Mouse (Mus musculus): ENCODE data around the gene Mrc1.
"Not testable (repeated sequence)": the region's sequence is repeated elsewhere in the genome, so short reads cannot be mapped to it uniquely, and the experiment has no call there.

Gene Mrc1

DNA sequence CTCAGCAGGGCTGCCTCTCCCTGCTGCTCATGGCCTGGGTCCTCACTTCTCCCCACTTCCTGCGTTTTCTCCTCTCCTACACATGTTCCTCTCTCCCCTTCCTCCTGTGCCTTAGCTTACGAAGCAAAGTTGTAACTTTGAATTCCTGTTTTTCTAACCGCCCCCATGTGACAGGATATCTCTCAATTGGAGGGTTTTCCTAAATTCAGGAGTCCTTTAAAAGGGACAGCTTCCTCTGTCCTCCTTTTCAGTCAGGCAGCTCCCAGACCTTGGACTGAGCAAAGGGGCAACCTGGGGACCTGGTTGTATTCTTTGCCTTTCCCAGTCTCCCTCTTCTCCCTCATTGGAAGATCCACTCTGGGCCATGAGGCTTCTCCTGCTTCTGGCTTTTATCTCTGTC, at the start of gene Mrc1:
Gene Mrc1, plus strand, starts transcription at position 244 of the 400 bp plus-strand sequence.
- DNase-seq (ENCODE audit: low spot score in 2 of 2): no peak

DNA sequence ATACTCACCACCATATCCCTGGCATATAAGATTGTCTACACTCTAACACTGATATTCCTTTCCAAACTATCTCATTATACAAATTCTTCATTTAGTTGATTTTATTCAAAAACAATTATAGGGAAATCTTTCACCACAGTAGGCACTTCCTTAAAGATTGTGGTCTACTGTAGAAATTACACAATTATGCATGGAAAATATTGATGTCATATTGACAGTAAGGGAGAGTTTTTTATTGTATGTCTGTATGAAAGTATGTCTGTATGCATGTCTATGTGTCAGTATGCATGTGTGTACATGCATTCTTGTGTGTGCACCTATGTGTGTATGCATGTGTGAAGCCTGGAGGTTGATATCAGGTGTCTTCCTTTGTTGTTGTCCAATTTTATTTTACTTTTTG, 44.8 kb upstream of the Mrc1 start:
- no peak for DNase-seq (ENCODE audit: low spot score in 2 of 2)

DNA sequence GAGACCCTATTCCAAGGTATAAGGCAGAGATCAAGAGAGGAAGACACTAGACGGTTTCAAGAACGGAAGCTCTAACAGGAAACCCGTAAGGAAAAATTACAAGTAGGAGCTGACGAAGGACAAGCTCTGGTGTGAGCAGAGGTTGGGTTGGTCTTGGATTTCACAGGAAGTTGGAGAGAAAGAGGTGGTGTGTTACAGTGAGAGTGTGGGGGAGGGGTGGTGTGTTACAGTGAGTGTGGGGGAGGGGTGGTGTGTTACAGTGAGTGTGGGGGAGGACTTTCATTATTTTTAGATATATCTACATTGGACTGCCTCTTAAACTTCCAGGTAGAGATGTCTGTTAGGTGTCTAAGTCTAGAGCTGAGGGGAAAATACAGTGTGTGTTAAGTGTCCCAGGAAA, 38.5 kb upstream of the Mrc1 start:
- DNase-seq (ENCODE audit: low spot score in 2 of 2): no peak

DNA sequence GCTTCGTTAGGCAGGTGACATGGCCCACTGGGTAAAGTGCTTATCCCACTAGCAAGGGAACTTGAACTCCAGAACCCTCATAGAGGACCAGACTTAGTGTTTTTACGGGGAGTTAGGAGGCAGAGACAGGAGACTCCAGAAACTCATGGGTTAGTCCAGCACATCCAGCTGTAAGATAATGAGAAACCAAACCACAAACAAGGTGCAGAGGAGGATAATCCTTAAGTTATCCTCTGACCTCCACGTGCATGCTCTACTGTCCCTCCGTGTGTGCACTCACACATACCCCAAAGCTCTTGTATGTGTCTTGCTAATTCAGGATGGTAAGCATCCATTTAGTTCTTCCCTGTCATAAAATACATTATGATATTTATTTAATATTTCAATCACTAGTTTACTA, 37.6 kb upstream of the Mrc1 start:
- DNase-seq (ENCODE audit: low spot score in 2 of 2): no peak

DNA sequence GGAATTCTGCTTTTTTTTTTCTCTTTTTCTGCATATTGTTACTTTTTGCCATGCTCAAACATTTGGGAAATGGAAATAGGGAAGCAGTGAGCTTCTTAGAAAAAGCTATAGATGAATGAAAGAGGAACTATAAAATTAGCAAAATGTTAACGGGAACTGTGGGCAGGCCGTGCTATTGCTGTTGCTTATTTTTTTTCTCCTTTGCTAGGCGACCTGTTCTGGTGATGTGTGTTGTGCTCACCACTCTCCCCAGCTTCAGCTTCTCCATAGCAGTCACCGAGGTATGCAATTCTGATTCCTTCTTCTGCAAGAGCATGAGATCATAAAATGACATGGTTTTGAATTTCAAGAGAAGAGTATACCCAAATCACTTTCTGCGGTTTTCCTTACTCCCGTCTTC, 37.1 kb upstream of the Mrc1 start:
- DNase-seq (ENCODE audit: low spot score in 2 of 2): no peak

DNA sequence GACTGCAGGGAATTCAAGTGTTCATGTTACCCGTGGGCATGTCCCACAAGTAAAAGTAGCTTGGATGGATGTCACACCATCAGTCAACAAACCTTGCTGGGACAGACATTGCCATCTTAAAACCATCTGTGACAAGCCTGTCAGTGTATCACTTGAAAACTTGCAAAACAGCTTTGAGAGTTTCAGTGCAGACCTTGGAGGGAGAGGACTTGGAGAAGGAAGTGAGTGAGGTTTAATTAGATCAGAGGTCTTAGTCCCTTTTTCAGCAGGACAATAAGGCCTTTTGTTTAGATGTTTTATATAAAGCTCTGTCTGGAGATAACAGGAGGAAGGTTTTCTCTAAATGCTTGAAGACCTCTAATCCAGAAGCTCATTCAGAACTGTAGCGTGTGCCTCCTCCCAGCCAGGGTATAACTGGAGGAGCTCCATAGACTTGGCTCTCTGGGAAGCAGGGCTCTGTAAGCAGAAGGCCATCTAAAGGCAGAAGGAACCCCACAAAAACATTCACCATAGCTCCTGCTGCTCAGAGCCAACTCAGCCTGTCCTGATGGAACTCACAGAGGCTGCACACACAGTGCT, 30.8 kb upstream of the Mrc1 start:
- DNase-seq (ENCODE audit: low spot score in 2 of 2): not testable (repeated sequence)

DNA sequence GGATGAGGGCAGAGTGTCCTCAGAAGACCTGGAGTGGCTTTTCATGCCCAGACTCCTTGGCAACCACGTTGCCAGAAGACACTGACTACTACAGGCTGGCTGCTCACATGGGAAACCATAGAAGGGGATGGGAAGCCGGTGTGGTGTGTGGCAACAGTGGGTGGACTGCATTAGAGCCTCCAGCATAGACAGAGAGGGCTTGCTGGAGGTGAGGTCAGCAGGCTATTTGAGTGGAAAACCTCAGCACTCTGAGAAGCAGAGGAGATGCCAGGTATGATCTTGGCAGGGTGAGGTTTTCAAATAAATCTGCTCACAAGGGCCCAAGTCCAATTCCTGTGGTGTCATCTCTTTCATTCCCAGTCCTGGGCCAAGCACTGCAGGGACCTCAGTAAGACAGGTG, 29.6 kb upstream of the Mrc1 start:
- peak; percentile 21 to 48 for DNase-seq (ENCODE audit: low spot score in 2 of 2)

DNA sequence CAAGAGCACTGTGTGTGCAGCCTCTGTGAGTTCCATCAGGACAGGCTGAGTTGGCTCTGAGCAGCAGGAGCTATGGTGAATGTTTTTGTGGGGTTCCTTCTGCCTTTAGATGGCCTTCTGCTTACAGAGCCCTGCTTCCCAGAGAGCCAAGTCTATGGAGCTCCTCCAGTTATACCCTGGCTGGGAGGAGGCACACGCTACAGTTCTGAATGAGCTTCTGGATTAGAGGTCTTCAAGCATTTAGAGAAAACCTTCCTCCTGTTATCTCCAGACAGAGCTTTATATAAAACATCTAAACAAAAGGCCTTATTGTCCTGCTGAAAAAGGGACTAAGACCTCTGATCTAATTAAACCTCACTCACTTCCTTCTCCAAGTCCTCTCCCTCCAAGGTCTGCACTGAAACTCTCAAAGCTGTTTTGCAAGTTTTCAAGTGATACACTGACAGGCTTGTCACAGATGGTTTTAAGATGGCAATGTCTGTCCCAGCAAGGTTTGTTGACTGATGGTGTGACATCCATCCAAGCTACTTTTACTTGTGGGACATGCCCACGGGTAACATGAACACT, 28.2 kb upstream of the Mrc1 start:
- DNase-seq (ENCODE audit: low spot score in 2 of 2): not testable (repeated sequence)

DNA sequence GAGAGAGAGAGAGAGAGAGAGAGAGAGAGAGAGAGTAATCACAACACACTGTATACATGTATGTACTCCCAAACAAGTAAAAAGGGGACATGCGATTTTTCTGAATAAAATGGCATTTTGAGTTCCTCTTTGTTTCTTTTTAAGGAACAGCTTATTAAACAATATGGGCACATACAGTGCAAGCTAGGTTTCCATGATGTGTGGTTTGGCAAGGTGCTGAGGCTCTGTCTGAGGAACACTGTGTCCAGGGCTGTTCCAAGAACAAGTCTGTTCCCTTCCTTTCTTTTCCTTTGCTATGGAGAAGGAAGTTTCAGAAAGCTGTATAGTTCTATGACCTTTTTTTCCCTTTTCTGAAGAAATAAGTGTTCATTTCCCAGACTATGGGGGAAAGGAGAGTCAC, 24.9 kb upstream of the Mrc1 start:
- no peak for DNase-seq (ENCODE audit: low spot score in 2 of 2)

DNA sequence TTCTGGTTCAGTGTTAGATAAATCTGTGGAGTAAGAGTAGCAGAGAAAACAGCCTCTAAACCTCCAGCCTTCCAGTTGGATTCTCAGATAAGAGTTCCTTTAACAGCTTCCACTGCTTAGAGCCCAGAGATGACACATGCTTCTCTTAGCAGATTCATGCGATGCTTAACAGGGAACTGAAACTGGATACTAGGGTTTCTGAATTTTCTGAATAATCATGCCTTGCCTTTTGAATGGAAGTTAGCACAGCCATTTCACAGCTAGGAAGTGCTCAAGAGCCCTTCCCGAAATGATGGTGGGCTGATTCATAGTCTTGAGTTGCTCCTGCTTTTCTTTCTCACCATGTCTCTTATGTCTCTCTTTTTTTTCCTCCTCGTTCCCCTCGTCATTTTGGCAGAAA, 22.4 kb upstream of the Mrc1 start:
- no peak for DNase-seq (ENCODE audit: low spot score in 2 of 2)

DNA sequence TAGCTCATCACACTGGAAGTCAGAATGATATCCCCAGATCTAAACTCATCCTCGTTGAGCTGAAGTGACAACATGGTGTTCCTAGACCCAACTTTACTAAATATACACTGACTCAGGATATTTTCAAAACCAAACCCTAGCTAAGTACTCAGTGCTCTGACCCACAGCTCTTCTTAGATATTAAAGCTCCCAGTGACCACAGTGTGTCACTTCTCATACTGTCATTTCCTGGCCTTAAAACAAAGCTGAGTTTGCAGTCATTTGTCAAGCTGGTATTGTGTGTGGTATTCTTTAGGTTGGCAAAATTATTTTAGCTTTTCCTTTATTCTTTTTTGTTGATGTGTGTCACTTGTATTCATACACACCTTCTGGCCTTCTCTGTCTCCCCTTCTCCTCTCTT, 18.5 kb upstream of the Mrc1 start:
- no peak for DNase-seq (ENCODE audit: low spot score in 2 of 2)

DNA sequence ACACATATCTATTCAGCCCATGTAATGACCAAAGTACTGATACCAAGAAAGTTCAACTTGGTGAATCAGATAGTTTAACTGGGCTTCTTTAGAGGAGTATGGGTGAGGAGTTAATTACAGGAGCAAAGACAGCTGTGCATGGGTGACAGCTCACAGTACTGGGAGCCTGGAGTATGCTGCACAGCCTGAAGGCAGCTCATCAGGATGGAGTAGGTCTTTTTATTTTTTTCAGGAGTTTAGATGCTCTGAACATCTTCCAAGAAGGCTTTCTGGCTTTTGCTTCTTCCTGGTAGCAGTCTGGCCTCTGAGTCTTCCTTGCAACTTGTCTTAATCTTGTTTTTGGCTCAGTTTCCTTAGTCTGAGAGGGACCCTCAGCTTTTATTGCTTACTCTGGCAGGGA, 17.6 kb upstream of the Mrc1 start:
- DNase-seq (ENCODE audit: low spot score in 2 of 2): no peak

DNA sequence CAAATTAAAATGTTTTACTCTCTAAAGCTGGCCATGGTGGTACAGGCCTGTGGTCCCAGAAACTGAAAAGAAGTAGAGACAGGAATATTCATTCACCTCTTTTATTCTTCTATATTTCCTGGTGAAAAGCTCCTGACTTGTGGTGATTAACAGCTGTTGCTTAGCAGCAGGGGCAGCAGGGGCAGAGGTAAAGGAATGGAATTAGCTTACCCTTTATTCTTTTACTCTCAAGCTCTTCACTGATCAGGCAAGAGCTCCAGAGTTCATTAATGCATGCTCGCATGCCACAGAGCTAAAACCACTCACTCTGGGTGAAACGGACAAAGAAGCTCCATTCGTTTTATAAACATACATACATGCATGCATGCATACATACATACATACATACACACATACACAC, 14.4 kb upstream of the Mrc1 start:
- DNase-seq (ENCODE audit: low spot score in 2 of 2): no peak

DNA sequence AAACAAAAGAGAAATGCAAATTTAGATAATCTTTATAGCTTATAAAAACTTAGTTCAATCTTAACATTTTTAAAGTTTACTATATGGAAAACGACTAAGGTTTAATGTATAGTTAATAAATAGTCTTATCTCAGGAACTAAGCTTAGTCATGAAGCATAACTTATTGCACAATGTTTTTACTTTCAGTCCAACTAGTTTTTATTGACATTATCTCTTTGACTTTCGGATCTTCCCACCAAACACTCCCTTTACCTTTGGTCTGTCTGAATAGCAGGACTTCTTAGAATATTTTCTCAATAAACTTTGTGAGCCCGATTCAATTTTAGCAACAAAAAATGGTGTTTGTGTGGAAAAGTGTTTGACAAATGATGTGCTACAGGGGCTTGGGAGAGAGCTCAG, 12.5 kb upstream of the Mrc1 start:
- no peak for DNase-seq (ENCODE audit: low spot score in 2 of 2)

DNA sequence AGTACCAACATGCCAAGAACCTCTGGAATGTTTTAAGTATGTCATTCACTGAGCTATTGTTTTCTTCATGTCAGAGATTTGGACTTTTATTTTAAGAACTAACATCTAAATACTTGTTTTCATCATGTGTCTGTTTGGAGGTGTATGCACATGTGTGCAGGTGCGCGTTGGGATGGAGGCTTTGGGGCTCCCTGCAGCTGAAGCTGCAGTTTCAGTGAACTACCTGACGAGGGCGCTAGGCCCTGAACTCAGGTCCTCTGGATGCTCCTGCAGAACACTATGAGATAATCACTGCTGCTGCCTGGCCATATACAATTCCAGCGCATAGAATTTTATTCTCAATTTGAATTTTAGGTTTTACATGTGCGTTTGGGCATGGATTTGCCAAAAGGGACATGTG, 11.1 kb upstream of the Mrc1 start:
- DNase-seq (ENCODE audit: low spot score in 2 of 2): no peak

DNA sequence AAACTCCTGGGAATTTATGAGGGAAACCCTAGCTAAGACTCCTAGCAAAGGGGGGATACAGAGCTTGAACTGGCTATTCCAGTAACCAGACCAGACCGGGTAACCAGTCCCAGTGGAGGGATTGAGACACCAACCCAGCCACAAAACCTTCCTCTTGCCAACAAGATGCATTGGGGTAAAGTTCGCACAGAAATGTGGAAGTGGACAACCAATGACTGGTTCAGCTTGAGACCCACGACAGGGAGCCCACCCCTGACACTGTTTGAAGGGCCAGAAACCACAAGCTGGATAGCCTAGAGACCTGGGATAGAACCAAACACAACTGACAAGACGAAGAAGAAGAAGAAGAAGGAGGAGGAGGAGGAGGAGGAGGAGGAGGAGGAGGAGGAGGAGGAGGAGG, 4.8 kb upstream of the Mrc1 start:
- DNase-seq (ENCODE audit: low spot score in 2 of 2): no peak

DNA sequence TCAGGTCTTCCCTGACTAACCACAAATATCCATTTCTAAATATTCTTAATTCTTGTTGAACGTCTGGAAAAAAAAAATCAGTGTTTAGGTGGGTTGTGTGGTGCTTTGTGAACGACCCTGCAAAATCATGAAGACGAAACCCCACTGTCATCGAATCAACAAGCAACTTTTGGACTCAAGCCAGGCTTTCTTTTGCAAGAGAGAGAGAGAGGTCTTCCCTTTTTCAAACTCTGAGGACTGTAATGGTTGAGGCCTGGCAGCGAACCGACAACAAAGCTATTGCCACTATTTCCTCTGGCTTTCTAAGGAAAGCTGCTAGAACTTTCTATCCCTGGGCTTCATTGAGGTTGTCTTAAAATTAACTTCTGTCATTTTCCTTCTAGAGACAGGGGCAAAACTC, 697 bp upstream of the Mrc1 start:
- DNase-seq (ENCODE audit: low spot score in 2 of 2): no peak

DNA sequence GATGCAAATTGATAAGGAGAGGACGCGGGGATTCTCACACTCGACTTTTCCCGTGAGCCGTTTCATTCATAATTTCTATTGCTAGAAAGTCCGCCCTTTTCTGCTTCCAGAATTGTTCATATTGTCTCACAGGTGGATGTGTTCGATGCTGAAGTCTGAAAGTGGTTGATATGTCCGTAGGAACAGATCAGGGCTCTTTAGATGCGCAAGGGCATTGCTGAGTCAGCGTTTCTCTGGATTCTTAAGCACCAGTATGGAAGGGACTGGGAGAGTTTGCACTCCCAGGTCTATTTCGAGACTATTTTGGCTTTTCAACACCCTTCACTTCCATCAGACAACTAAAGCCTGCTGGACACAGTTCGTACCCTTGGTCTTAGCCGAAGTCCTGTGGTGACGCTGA, 787 bp downstream of the Mrc1 start:
- no peak for DNase-seq (ENCODE audit: low spot score in 2 of 2)

DNA sequence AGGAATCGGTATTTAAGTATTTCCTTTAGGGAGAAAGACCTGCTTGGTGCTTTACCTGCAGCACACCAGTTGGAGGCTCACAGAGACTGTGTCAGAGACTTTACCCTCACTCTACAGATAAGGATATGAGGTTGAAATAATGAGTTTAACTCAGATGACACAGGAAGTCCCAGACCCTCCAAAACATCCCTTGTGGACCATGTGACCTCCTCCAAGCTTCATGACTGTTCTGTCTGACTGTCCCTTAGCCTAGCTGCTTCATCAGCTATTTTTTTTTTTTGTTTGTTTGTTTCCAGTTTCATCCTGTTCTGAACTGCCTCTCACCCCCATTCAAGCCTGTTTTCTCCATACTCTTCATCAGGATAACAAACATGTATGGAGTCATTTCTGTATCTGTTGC, 3.7 kb downstream of the Mrc1 start:
- no peak for DNase-seq (ENCODE audit: low spot score in 2 of 2)

DNA sequence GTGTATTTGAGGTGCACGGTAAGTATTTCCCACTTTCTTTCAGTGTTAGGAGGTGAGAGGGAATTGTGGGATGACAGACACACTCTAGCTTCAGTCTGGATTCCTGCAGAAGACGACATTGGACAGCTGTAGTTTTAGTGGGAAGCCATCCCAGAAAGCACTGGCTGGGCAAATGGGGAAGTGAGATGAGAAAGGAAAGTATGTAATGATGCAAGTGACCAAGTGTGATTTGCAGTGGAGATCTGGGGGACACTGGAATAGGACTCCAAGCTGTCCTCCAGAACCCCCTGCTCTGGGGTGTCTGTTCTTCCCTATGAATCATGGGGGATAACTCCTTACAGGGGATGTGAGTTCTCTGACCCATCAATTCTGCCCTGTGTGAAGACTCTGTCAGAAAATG, 4.8 kb downstream of the Mrc1 start:
- no peak for DNase-seq (ENCODE audit: low spot score in 2 of 2)

DNA sequence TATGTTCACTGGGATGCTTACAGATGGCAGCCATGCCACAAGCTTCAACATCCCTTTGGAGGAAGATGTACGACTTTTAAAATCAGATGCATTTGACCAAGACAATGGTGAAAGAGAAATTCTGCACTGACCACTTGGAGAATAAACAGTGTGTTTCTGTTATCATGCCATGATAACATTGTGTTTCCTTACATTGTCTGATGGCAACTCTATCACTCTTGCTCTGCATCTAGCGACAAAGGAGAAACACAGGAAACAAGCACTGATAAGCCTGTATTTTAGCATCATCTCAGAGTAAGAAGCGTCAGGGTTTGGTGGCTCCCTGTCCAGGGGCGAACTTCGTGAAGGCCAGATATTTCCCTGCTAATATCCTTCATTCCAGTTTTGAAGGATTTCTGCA, 6.1 kb downstream of the Mrc1 start:
- DNase-seq (ENCODE audit: low spot score in 2 of 2): no peak

DNA sequence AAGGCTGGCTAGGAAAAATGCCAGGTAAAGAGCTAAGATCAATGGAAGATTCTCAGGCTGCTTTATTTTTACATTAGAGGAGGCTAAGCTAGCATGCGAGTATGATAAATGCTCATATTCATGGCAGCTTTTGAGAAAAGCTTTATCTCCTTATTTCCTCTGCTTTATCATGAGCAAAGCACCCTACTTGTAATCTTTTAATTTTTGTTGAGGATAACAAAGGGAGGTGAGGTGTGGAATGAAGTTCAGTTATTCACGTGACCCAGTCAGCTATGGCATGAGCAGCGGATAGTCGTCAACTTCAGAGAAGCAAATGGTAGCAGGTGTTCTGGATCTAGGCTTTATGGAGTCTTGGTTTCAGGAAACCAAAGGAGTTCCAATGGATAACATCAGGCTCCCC, 7.7 kb downstream of the Mrc1 start:
- DNase-seq (ENCODE audit: low spot score in 2 of 2): no peak

DNA sequence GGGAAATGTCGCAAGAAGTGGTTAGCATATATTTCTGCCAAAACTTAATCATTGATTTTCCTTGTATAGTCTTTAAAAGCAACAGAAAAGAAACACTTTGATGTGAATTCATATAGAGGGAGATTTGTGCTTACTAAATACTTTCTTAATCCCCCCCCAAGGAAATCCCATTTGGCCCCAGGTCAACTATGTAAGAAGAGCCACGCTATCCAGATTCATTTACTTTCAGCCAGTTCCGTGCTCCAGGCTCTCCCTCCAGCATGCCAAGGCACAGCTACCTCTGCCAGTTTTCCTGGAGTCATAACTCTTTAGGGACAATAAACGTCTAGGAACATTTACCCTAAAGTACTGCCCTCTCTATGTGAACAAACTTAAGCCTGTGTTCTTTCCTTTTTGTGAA, 8.5 kb downstream of the Mrc1 start:
- DNase-seq (ENCODE audit: low spot score in 2 of 2): no peak

DNA sequence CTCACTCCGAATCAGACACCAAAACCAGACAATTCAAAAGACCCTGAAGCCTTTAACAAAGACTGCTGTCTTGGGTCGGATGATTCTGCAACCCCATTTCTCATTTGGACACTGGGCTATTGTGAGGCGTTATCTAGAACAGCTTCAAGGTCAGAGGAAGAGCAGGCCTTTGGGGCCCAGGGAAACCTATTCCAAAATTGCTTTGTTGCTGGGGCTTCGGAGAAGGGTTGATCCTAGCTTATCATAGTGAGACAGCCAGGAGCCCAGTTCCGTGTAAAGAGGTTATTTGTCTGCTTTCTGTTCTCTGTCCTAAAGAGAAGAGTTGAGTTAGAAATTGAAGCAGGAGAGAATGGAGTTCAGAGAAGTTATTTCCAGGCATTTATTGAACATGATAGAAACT, 10.0 kb downstream of the Mrc1 start:
- DNase-seq (ENCODE audit: low spot score in 2 of 2): no peak
